Mouse (Mus musculus): ENCODE results near the gene Pabpn1l. TPM values are rescaled to one million over a fixed set of nuclear protein-coding genes. Genes with fewer than 3 reads are reported as not detected.

Pabpn1l gene
- polyA plus RNA-seq, 1 experiment from 2014 or later, result not detected

GRCm38 (mm10) chr8:122593783-122594507 lies 28.6 kb downstream of the Pabpn1l start:
- Histone ChIP-seq H3K4me2 (ENCODE audit: low read length) (no peak overlapping the region), H3K27me3 (replicated peaks; ENCODE audit: control insufficient read depth, insufficient read depth, low read length) (no peaks in the 10 kb centered on the region), H3K4me1 (ENCODE audit: control insufficient read depth, insufficient read depth, low read depth, low read length) (peaks cover 7% of the 10 kb centered on the region), H3K9ac (ENCODE audit: low read depth, low read length) (peak overlapping the region; percentile 41), H3K9me3 (ENCODE audit: control insufficient read depth, low read length) (no peaks in the 10 kb centered on the region), H3K4me3 (ENCODE audit: low read length) (no peak overlapping the region), H3K27ac (ENCODE audit: low read depth, low read length) (peak overlapping the region; percentile 59), H3K36me3 (ENCODE audit: control insufficient read depth, insufficient read depth, low read length) (no peaks in the 10 kb centered on the region; the same call in 1 of the 2 replicates)
- peak; percentile 42; the same call in 1 of the 2 replicates for ATAC-seq
- WGBS, result 64% methylated on average over 19 of the region's 19 CpGs

GRCm38 (mm10) chr8:122593240-122593639 lies 29.3 kb downstream of the Pabpn1l start:
- Histone ChIP-seq H3K27ac (ENCODE audit: low read depth, low read length) (peak overlapping the region; percentile 59), H3K4me2 (ENCODE audit: low read length) (no peak overlapping the region), H3K36me3 (ENCODE audit: control insufficient read depth, insufficient read depth, low read length) (no peaks in the 10 kb centered on the region; the same call in 1 of the 2 replicates), H3K4me3 (ENCODE audit: low read length) (no peak overlapping the region), H3K9me3 (ENCODE audit: control insufficient read depth, low read length) (no peaks in the 10 kb centered on the region), H3K4me1 (ENCODE audit: control insufficient read depth, insufficient read depth, low read depth, low read length) (peaks cover 7% of the 10 kb centered on the region), H3K9ac (ENCODE audit: low read depth, low read length) (no peak overlapping the region; the same call in 1 of the 2 replicates), H3K27me3 (replicated peaks; ENCODE audit: control insufficient read depth, insufficient read depth, low read length) (no peaks in the 10 kb centered on the region)
- ATAC-seq, result no peak
- 66% methylated on average over 12 of the region's 12 CpGs for WGBS

DNA sequence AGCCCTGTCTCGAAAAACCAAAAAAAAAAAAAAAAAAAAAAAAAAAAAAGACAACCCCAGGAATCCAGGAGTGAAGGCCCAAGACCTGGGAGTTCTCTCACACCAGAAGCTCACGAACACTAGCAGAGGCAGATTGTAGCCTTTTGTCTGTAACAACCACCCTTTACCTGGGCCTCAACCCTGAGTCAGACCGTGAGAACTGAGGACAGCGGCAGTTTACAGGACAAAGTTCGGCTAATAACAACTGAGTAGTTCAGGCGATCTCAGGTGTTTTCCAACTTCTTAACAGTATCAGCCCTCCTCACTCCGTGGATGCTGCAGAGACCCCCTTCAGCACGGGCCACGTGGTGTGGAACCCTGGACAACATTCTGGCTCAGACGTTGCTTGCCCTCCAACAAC lies 35.8 kb downstream of the Pabpn1l start:
- Histone ChIP-seq H3K9ac (ENCODE audit: low read depth, low read length) (no peak overlapping the region), H3K4me3 (ENCODE audit: low read length) (no peak overlapping the region), H3K4me1 (ENCODE audit: control insufficient read depth, insufficient read depth, low read depth, low read length) (no peaks in the 10 kb centered on the region), H3K4me2 (ENCODE audit: low read length) (no peak overlapping the region), H3K36me3 (ENCODE audit: control insufficient read depth, insufficient read depth, low read length) (no peaks in the 10 kb centered on the region), H3K9me3 (ENCODE audit: control insufficient read depth, low read length) (no peaks in the 10 kb centered on the region), H3K27ac (ENCODE audit: low read depth, low read length) (no peak overlapping the region), H3K27me3 (replicated peaks; ENCODE audit: control insufficient read depth, insufficient read depth, low read length) (no peaks in the 10 kb centered on the region)
- no peak for ATAC-seq
- WGBS, result 87% methylated on average over 10 of the region's 10 CpGs

- ATAC-seq, result no peak; the same call in 1 of the 2 replicates
- Histone ChIP-seq H3K27me3 (replicated peaks; ENCODE audit: control insufficient read depth, insufficient read depth, low read length) (no peaks in the 10 kb centered on the region), H3K36me3 (ENCODE audit: control insufficient read depth, insufficient read depth, low read length) (no peaks in the 10 kb centered on the region), H3K9me3 (ENCODE audit: control insufficient read depth, low read length) (no peaks in the 10 kb centered on the region), H3K4me1 (ENCODE audit: control insufficient read depth, insufficient read depth, low read depth, low read length) (no peaks in the 10 kb centered on the region), H3K4me3 (ENCODE audit: low read length) (no peak overlapping the region), H3K9ac (ENCODE audit: low read depth, low read length) (no peak overlapping the region), H3K4me2 (ENCODE audit: low read length) (no peak overlapping the region), H3K27ac (ENCODE audit: low read depth, low read length) (no peak overlapping the region)
- WGBS, result 43% methylated on average over 7 of the region's 7 CpGs
These were observed 36.4 kb downstream of the Pabpn1l start for GRCm38 (mm10) chr8:122586171-122586570.

GRCm38 (mm10) chr8:122585411-122585891 lies 37.1 kb downstream of the Pabpn1l start:
- Histone ChIP-seq H3K27me3 (replicated peaks; ENCODE audit: control insufficient read depth, insufficient read depth, low read length) (no peaks in the 10 kb centered on the region), H3K4me2 (ENCODE audit: low read length) (no peak overlapping the region), H3K9me3 (ENCODE audit: control insufficient read depth, low read length) (no peaks in the 10 kb centered on the region), H3K4me1 (ENCODE audit: control insufficient read depth, insufficient read depth, low read depth, low read length) (no peaks in the 10 kb centered on the region), H3K36me3 (ENCODE audit: control insufficient read depth, insufficient read depth, low read length) (no peaks in the 10 kb centered on the region), H3K9ac (ENCODE audit: low read depth, low read length) (no peak overlapping the region), H3K27ac (ENCODE audit: low read depth, low read length) (no peak overlapping the region), H3K4me3 (ENCODE audit: low read length) (no peak overlapping the region)
- 78% methylated on average over 14 of the region's 14 CpGs for WGBS
- no peak for ATAC-seq

DNA sequence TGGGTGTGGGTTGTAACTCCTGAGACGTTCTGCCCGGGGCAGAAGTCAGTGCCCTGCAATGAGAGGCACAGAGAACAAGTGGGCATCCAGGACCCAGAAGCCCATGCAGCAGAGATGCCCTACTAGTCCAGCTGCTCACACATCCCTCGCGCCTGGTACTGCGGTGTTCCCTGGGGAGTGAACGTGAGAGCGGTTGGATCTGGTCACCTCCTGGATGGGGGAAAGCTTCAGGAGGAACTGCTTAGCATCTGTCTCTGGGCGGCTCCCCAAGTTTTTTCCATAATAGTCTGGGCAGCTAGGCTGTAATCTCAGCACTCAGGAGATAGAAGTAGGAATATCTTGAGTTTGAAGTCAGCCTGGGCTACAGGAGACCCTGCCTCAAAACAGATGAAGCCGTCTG lies 37.6 kb downstream of the Pabpn1l start:
- no peaks in the 10 kb centered on the region for H3K36me3 ChIP-seq (ENCODE audit: control insufficient read depth, insufficient read depth, low read length)
- no peak overlapping the region for H3K27ac ChIP-seq (ENCODE audit: low read depth, low read length)
- ATAC-seq, result no peak
- no peaks in the 10 kb centered on the region for H3K9me3 ChIP-seq (ENCODE audit: control insufficient read depth, low read length)
- WGBS, result 79% methylated on average over 9 of the region's 9 CpGs
- H3K4me3 ChIP-seq (ENCODE audit: low read length), result no peak overlapping the region
- no peaks in the 10 kb centered on the region for H3K27me3 ChIP-seq (replicated peaks; ENCODE audit: control insufficient read depth, insufficient read depth, low read length)
- H3K4me2 ChIP-seq (ENCODE audit: low read length), result no peak overlapping the region
- H3K9ac ChIP-seq (ENCODE audit: low read depth, low read length), result no peak overlapping the region
- no peaks in the 10 kb centered on the region for H3K4me1 ChIP-seq (ENCODE audit: control insufficient read depth, insufficient read depth, low read depth, low read length)

DNA sequence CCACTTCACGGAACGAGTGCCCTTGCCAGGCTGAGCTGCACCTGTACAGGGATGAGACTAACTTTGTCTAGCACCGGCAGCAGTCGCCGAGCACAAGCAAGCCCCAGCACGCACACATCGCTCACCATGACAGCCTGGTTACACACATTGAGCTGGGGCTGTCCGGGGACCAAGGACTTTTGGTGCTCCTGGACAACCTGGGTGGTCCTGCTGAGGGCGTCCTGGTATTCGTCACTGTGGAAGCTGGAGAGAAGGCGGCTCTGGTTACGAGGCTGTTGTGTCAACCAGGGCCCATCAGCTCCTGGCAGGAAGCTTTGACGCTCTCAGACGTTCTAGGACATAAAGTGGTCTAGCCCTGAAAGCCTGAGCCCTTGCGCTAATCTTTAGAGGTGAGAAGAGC lies 41.6 kb downstream of the Pabpn1l start:
- H3K4me2 ChIP-seq (ENCODE audit: low read length), result no peak overlapping the region
- H3K27me3 ChIP-seq (replicated peaks; ENCODE audit: control insufficient read depth, insufficient read depth, low read length), result no peaks in the 10 kb centered on the region
- 80% methylated on average over 13 of the region's 15 CpGs for WGBS
- H3K27ac ChIP-seq (ENCODE audit: low read depth, low read length), result no peak overlapping the region
- ATAC-seq, result no peak
- no peaks in the 10 kb centered on the region for H3K9me3 ChIP-seq (ENCODE audit: control insufficient read depth, low read length)
- no peak overlapping the region for H3K9ac ChIP-seq (ENCODE audit: low read depth, low read length)
- peaks cover 6% of the 10 kb centered on the region for H3K4me1 ChIP-seq (ENCODE audit: control insufficient read depth, insufficient read depth, low read depth, low read length)
- no peak overlapping the region for H3K4me3 ChIP-seq (ENCODE audit: low read length)
- no peaks in the 10 kb centered on the region for H3K36me3 ChIP-seq (ENCODE audit: control insufficient read depth, insufficient read depth, low read length)

DNA sequence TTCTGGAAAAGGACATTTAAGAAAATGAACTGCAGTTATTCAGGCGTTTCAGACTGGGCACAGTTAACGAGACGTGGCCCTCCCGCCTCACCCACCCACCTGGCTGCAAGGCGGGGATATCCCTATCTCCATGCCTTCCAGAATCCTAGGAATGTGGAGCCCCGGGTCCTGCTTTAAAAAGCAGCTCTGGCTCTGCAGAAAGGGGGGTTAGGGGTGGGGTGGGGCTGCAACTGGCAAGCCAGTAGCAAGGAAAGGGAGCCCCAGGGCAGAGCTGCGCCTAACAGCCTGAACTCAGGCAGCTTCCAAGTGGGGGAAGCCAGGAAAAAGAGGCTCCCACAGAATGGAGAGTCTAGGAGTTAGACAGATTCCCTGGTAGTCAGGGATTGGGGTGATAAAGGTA lies 43.3 kb downstream of the Pabpn1l start:
- Histone ChIP-seq H3K4me2 (ENCODE audit: low read length) (no peak overlapping the region), H3K27ac (ENCODE audit: low read depth, low read length) (no peak overlapping the region), H3K36me3 (ENCODE audit: control insufficient read depth, insufficient read depth, low read length) (peaks cover 3% of the 10 kb centered on the region; the same call in 1 of the 2 replicates), H3K4me1 (ENCODE audit: control insufficient read depth, insufficient read depth, low read depth, low read length) (peaks cover 23% of the 10 kb centered on the region), H3K4me3 (ENCODE audit: low read length) (no peak overlapping the region), H3K9me3 (ENCODE audit: control insufficient read depth, low read length) (no peaks in the 10 kb centered on the region), H3K9ac (ENCODE audit: low read depth, low read length) (no peak overlapping the region), H3K27me3 (replicated peaks; ENCODE audit: control insufficient read depth, insufficient read depth, low read length) (no peaks in the 10 kb centered on the region)
- no peak for ATAC-seq
- 34% methylated on average over 7 of the region's 7 CpGs for WGBS

DNA sequence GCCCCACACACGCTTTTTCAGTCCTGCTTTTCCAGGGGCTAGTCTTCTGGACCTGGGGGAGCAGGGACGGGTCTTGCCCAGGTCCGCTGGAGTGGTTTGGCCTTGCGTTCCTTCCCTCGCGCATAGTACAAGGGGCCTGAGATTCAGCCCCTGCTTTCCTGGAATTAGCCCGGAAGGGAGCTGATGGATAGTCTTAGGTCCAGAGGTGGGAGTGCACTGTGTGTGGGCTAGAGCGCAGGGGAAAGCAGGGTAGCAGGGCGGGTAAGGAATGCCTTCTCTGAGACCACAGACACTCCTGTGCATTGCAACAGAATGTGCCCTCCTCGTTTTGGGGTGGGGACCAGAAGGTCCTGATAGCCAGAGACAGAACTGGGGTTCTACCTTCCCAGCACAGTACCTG lies 45.4 kb downstream of the Pabpn1l start:
- peak overlapping the region; percentile 76 for H3K27ac ChIP-seq (ENCODE audit: low read depth, low read length)
- WGBS, result 44% methylated on average over 10 of the region's 10 CpGs
- peak overlapping the region; percentile 64 for H3K4me2 ChIP-seq (ENCODE audit: low read length)
- H3K36me3 ChIP-seq (ENCODE audit: control insufficient read depth, insufficient read depth, low read length), result peaks cover 8% of the 10 kb centered on the region; the same call in 1 of the 2 replicates
- no peaks in the 10 kb centered on the region for H3K9me3 ChIP-seq (ENCODE audit: control insufficient read depth, low read length)
- peak overlapping the region; percentile 64 for H3K4me3 ChIP-seq (ENCODE audit: low read length)
- H3K4me1 ChIP-seq (ENCODE audit: control insufficient read depth, insufficient read depth, low read depth, low read length), result peaks cover 23% of the 10 kb centered on the region
- peak; percentile 15 for ATAC-seq
- peak overlapping the region; percentile 78 for H3K9ac ChIP-seq (ENCODE audit: low read depth, low read length)
- H3K27me3 ChIP-seq (replicated peaks; ENCODE audit: control insufficient read depth, insufficient read depth, low read length), result no peaks in the 10 kb centered on the region

Data from hindbrain, embryonic 16.5 days (tissue).